In genomic region chr4:62870391-62870983, GRCm38 (mm10) we compare ENCODE assay signal across 8 mouse cellular contexts.
DNase-seq lines count a peak whose midpoint lies in the region; ATAC-seq lines count a peak whose summit lies in the region.
"Had no signal": no experiment of that assay in that cellular context is flagged by ENCODE, and none has a peak within 500 bp of the region (broad histone marks: within the 10 kb centered on the region; RNA-seq: fewer than 3 reads in every experiment).

No protein-coding gene starts in this region.

- no peak overlapping the region for H3K9ac ChIP-seq in midbrain, embryonic 11.5 days (ENCODE audit: low read length)
- H3K9ac ChIP-seq in heart, embryonic 11.5 days (ENCODE audit: low read depth, low read length): no peak overlapping the region
- no peak overlapping the region for H3K9ac ChIP-seq in neural tube, embryonic 14.5 days (replicated peaks; ENCODE audit: low read depth, low read length)
- H3K9ac ChIP-seq: neural tube, embryonic 12.5 days had no signal

- no peaks in the 10 kb centered on the region for H3K4me1 ChIP-seq in midbrain, embryonic 11.5 days (ENCODE audit: control insufficient read depth, insufficient read depth, low read length)
- H3K4me1 ChIP-seq in midbrain, embryonic 10.5 days: no peaks in the 10 kb centered on the region
- H3K4me1 ChIP-seq in heart, embryonic 11.5 days (ENCODE audit: control insufficient read depth, insufficient read depth, low read length): peaks cover 5% of the 10 kb centered on the region; the same call in 1 of the 2 replicates
- no peaks in the 10 kb centered on the region for H3K4me1 ChIP-seq in neural tube, embryonic 14.5 days (ENCODE audit: control insufficient read depth, insufficient read depth, low read length)

- no peaks in the 10 kb centered on the region for H3K27me3 ChIP-seq in midbrain, embryonic 11.5 days (ENCODE audit: control insufficient read depth, insufficient read depth, low read length)
- no peaks in the 10 kb centered on the region for H3K27me3 ChIP-seq in midbrain, embryonic 10.5 days (ENCODE audit: low read depth, poor library complexity, severe bottlenecking)
- H3K27me3 ChIP-seq in heart, embryonic 11.5 days (ENCODE audit: control insufficient read depth, insufficient read depth, low read length): no peaks in the 10 kb centered on the region
- H3K27me3 ChIP-seq in neural tube, embryonic 14.5 days (ENCODE audit: control insufficient read depth, insufficient read depth, low read length): no peaks in the 10 kb centered on the region
- H3K27me3 ChIP-seq: neural tube, embryonic 12.5 days had no signal

- WGBS in midbrain, embryonic 11.5 days: 77% methylated on average over 14 of the region's 14 CpGs
- 83% methylated on average over 14 of the region's 14 CpGs for WGBS in midbrain, embryonic 10.5 days
- 57% methylated on average over 14 of the region's 14 CpGs for WGBS in heart, embryonic 11.5 days (ENCODE audit: insufficient replicate concordance)
- 64% methylated on average over 14 of the region's 14 CpGs for WGBS in neural tube, embryonic 14.5 days

- no peaks in the 10 kb centered on the region for H3K36me3 ChIP-seq in midbrain, embryonic 11.5 days (ENCODE audit: control insufficient read depth, insufficient read depth, low read length)
- H3K36me3 ChIP-seq in midbrain, embryonic 10.5 days: no peaks in the 10 kb centered on the region
- no peaks in the 10 kb centered on the region for H3K36me3 ChIP-seq in heart, embryonic 11.5 days (ENCODE audit: control insufficient read depth, insufficient read depth, low read length)
- H3K36me3 ChIP-seq in neural tube, embryonic 14.5 days (ENCODE audit: control insufficient read depth, insufficient read depth, low read length): no peaks in the 10 kb centered on the region
- H3K36me3 ChIP-seq: neural tube, embryonic 12.5 days had no signal

- H3K9me3 ChIP-seq in midbrain, embryonic 11.5 days (ENCODE audit: control insufficient read depth, low read length): no peaks in the 10 kb centered on the region; the same call in 1 of the 2 replicates
- no peaks in the 10 kb centered on the region for H3K9me3 ChIP-seq in midbrain, embryonic 10.5 days (replicated peaks)
- H3K9me3 ChIP-seq in heart, embryonic 11.5 days (replicated peaks; ENCODE audit: control insufficient read depth, low read length): no peaks in the 10 kb centered on the region
- no peaks in the 10 kb centered on the region for H3K9me3 ChIP-seq in neural tube, embryonic 14.5 days (ENCODE audit: control insufficient read depth, low read length)
- H3K9me3 ChIP-seq: neural tube, embryonic 12.5 days had no signal

- no peak overlapping the region for H3K4me3 ChIP-seq in midbrain, embryonic 11.5 days (ENCODE audit: low read depth, low read length)
- H3K4me3 ChIP-seq in midbrain, embryonic 10.5 days: no peak overlapping the region
- no peak overlapping the region for H3K4me3 ChIP-seq in heart, embryonic 11.5 days (ENCODE audit: low read depth, low read length)
- H3K4me3 ChIP-seq in neural tube, embryonic 14.5 days (ENCODE audit: low read depth, low read length): no peak overlapping the region
- H3K4me3 ChIP-seq: neural tube, embryonic 12.5 days had no signal

- DNase-seq in midbrain, embryonic 11.5 days (ENCODE audit: low spot score, missing footprints): peak; percentile 4
- DNase-seq in midbrain, embryonic 10.5 days (ENCODE audit: low spot score): no peak
- peak; percentile 45 for DNase-seq in layer of hippocampus, adult 9-11 months
- DNase-seq in urinary bladder, adult 2 months (ENCODE audit: low spot score): no peak
- DNase-seq in liver: no peak

- H3K27ac ChIP-seq in midbrain, embryonic 11.5 days (ENCODE audit: low read depth, low read length): no peak overlapping the region
- no peak overlapping the region for H3K27ac ChIP-seq in midbrain, embryonic 10.5 days (replicated peaks)
- H3K27ac ChIP-seq in heart, embryonic 11.5 days (ENCODE audit: low read depth, low read length): no peak overlapping the region
- 0 out of 2 replicates have a peak overlapping the region, but pooled peaks have one; percentile 39 for H3K27ac ChIP-seq in neural tube, embryonic 14.5 days (ENCODE audit: low read depth, low read length)
- H3K27ac ChIP-seq: neural tube, embryonic 12.5 days had no signal

- ATAC-seq in midbrain, embryonic 11.5 days (ENCODE audit: low FRiP score): no peak
- ATAC-seq in heart, embryonic 11.5 days (replicated peaks; ENCODE audit: insufficient number of reproducible peaks, low FRiP score, low TSS enrichment): 0 out of 2 replicates have a peak, but pooled peaks have one; percentile 10
- ATAC-seq in neural tube, embryonic 14.5 days (ENCODE audit: low read depth): peak; percentile 59; the same call in 1 of the 2 replicates

- no peak overlapping the region for H3K4me2 ChIP-seq in midbrain, embryonic 11.5 days
- no peak overlapping the region for H3K4me2 ChIP-seq in heart, embryonic 11.5 days
- no peak overlapping the region for H3K4me2 ChIP-seq in neural tube, embryonic 14.5 days (ENCODE audit: low read depth, low read length)
- H3K4me2 ChIP-seq: neural tube, embryonic 12.5 days had no signal

Comparison
In these comparisons a context has a peak if more than half of its experiments do, and no peak if none do; other contexts are left out.
1. DNase-seq: peak in midbrain, embryonic 11.5 days (single experiment) and layer of hippocampus, adult 9-11 months (single experiment); none in midbrain, embryonic 10.5 days (single experiment), urinary bladder, adult 2 months (single experiment) and liver (single experiment).